Mouse (Mus musculus) midbrain, postnatal 0 days (tissue): ENCODE measurements around the gene Hs3st3b1. TPM values are rescaled to one million over a fixed set of nuclear protein-coding genes. Genes with fewer than 3 reads are reported as not detected.

Experiments
- ATAC-seq: fragments of 200-750 bp; cut with Nextera tagmentation; 2 replicates; pipeline ENCODE4 v1.8.0; 2017; ENCODE audit warnings: moderate number of reproducible peaks, mild to moderate bottlenecking, moderate TSS enrichment, moderate library complexity; ENCODE audit not compliant: low FRiP score
- DNase-seq: peaks from one replicate; pipeline ENCODE4 v3.0.0-alpha.2; 2015; ENCODE audit warnings: low spot score
- H3K27ac ChIP-seq: fragments of 300-500 bp; sonication (generic); 2 replicates; pipeline ENCODE4 v1.5.1; 2014; ENCODE audit warnings: low read depth, mild to moderate bottlenecking, low read length, mixed read lengths
- H3K27me3 ChIP-seq: fragments of 300-500 bp; sonication (generic); 2 replicates; pipeline ENCODE4 v1.6.1; 2014; ENCODE audit warnings: low read length, control low read depth, mixed read lengths; ENCODE audit not compliant: insufficient read depth
- H3K36me3 ChIP-seq: fragments of 300-500 bp; sonication (generic); 2 replicates; pipeline ENCODE4 v1.6.1; 2014; ENCODE audit warnings: low read length, control low read depth, mixed read lengths; ENCODE audit not compliant: insufficient read depth
- H3K4me1 ChIP-seq: fragments of 300-500 bp; sonication (generic); 2 replicates; pipeline ENCODE4 v1.6.1; 2014; ENCODE audit warnings: mild to moderate bottlenecking, control low read depth, antibody characterized with exemption, low read length, mixed read lengths; ENCODE audit not compliant: insufficient read depth
- H3K4me2 ChIP-seq: fragments of 300-500 bp; sonication (generic); 2 replicates; pipeline ENCODE4 v1.6.1; 2014; ENCODE audit warnings: low read depth, mild to moderate bottlenecking, low read length, mixed read lengths; ENCODE audit not compliant: poor library complexity, severe bottlenecking
- H3K4me3 ChIP-seq: fragments of 300-500 bp; sonication (generic); 2 replicates; pipeline ENCODE4 v1.5.1; 2014; ENCODE audit warnings: low read depth, mild to moderate bottlenecking, low read length, moderate library complexity
- H3K9ac ChIP-seq: fragments of 300-500 bp; sonication (generic); replicated peaks from 2 replicates; pipeline ENCODE4 v1.6.1; 2014; ENCODE audit warnings: mild to moderate bottlenecking, low read length, moderate library complexity, mixed read lengths; ENCODE audit not compliant: poor library complexity, severe bottlenecking
- H3K9me3 ChIP-seq: fragments of 300-500 bp; sonication (generic); 2 replicates; pipeline ENCODE4 v1.6.1; 2016; ENCODE audit warnings: low read length, control low read depth
- CTCF ChIP-seq: IDR thresholded peaks from 2 replicates; pipeline ENCODE4 v1.5.1; 2016; ENCODE audit warnings: antibody characterized with exemption, mild to moderate bottlenecking
- WGBS: fragments of 180-500 bp; shearing (Covaris S2); extraction: QIAGEN DNeasy Blood & Tissue Kit; methylation state at CpG from one replicate; pipeline ENCODE4 v1.1.7; 2014; 5-methylcytosine and 5-hydroxymethylcytosine counted together
- polyA plus RNA-seq: library from polyadenylated mRNA; unstranded; fragments of >200 nt; fragmentation: Nextera tagmentation; extraction: Ambion mirVana; gene quantifications from 2 replicates; pipeline ENCODE4 v1.2.1, GENCODE M21; 2015
- total RNA-seq: library from RNA; depleted of rRNA; stranded (reverse); fragments of >200 nt; gene quantifications from 2 replicates; pipeline ENCODE4 v1.2.3, GENCODE M21; 2014

The Hs3st3b1 gene
- total and polyA plus RNA-seq, 2 experiments from 2014 or later = 7.9 to 24.9 TPM

GRCm38 (mm10) chr11:63914388-63914787, 7.7 kb downstream of the Hs3st3b1 start:
- TF ChIP-seq CTCF = no peak
- WGBS = 2% methylated on average over 20 of the region's 20 CpGs

DNA sequence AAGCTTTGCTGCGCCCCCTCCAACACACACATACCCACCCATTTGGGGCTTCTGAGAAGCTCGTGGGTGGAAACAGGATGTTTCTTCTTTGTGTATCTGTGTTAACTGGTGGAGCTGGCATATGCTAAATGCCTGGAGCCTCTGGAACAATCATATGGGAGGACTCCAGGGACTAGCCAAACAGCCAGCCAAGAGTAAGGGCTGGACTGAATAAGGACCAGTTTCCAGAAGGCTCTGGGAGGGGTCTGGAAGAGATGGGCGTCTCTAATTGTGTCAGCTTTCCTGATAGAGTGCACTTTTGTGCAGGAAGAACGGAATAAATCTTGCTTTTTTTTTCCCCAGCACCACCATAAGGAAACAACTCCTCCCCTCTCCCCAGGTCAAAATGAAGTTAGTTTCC, 8.2 kb downstream of the Hs3st3b1 start:
- H3K9ac ChIP-seq = peak overlapping the region; percentile 42; the same call in 1 of the 2 replicates
- H3K4me3 ChIP-seq = peak overlapping the region; percentile 42
- no peak for TF ChIP-seq CTCF
- no peak overlapping the region for H3K27ac ChIP-seq
- 0 out of 2 replicates have a peak, but pooled peaks cover 4% of the 10 kb centered on the region for H3K4me1 ChIP-seq
- H3K27me3 ChIP-seq = no peaks in the 10 kb centered on the region
- 22% methylated on average over 4 of the region's 4 CpGs for WGBS
- ATAC-seq = no peak
- H3K9me3 ChIP-seq = no peaks in the 10 kb centered on the region
- H3K36me3 ChIP-seq = no peaks in the 10 kb centered on the region
- DNase-seq = no peak
- H3K4me2 ChIP-seq = peak overlapping the region; percentile 80

More at GRCm38 (mm10) chr11:63914388-63914787, 7.7 kb downstream of the Hs3st3b1 start:
- DNase-seq = peak; percentile 76
- H3K4me2 ChIP-seq = peak overlapping the region; percentile 80
- H3K9ac ChIP-seq = peak overlapping the region; percentile 42; the same call in 1 of the 2 replicates
- H3K4me3 ChIP-seq = peak overlapping the region; percentile 42
- 0 out of 2 replicates have a peak, but pooled peaks cover 4% of the 10 kb centered on the region for H3K4me1 ChIP-seq
- H3K27me3 ChIP-seq = no peaks in the 10 kb centered on the region
- H3K27ac ChIP-seq = no peak overlapping the region
- no peaks in the 10 kb centered on the region for H3K36me3 ChIP-seq
- no peaks in the 10 kb centered on the region for H3K9me3 ChIP-seq
- peak; percentile 89 for ATAC-seq

DNA sequence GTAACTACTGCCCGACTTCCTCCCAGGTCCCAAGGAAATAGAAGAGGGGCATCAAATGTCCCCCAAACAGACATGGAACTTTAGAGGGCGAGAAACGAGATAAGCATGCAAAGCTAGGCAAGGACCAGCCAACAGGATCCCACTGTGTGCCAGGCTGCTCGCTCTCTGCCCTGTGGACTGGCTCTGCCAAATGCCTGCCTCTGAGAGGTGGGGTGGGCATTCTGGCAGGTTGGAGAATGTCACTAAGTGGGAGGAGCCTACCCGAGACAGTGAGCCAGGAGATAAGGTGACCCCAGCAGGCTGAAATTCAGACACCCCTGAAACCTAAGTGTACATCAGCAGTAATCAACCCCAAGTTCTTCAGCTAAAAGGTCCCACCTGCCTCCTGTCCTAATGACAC, 11.1 kb downstream of the Hs3st3b1 start:
- Histone ChIP-seq H3K27me3 (no peaks in the 10 kb centered on the region), H3K4me2 (no peak overlapping the region), H3K27ac (no peak overlapping the region), H3K4me3 (no peak overlapping the region), H3K9ac (no peak overlapping the region), H3K9me3 (no peaks in the 10 kb centered on the region), H3K4me1 (0 out of 2 replicates have a peak, but pooled peaks cover 4% of the 10 kb centered on the region), H3K36me3 (no peaks in the 10 kb centered on the region)
- ATAC-seq = no peak
- no peak for TF ChIP-seq CTCF
- no peak for DNase-seq
- WGBS = 53% methylated on average over 5 of the region's 5 CpGs

GRCm38 (mm10) chr11:63909961-63910360, 12.1 kb downstream of the Hs3st3b1 start:
- Histone ChIP-seq H3K36me3 (no peaks in the 10 kb centered on the region), H3K9ac (no peak overlapping the region), H3K4me1 (0 out of 2 replicates have a peak, but pooled peaks cover 4% of the 10 kb centered on the region), H3K27ac (no peak overlapping the region), H3K4me3 (no peak overlapping the region), H3K4me2 (no peak overlapping the region), H3K9me3 (no peaks in the 10 kb centered on the region), H3K27me3 (no peaks in the 10 kb centered on the region)
- no peak for DNase-seq
- ATAC-seq = 0 out of 2 replicates have a peak, but pooled peaks have one; percentile 23
- WGBS = 88% methylated on average over 4 of the region's 4 CpGs
- no peak for TF ChIP-seq CTCF

DNA sequence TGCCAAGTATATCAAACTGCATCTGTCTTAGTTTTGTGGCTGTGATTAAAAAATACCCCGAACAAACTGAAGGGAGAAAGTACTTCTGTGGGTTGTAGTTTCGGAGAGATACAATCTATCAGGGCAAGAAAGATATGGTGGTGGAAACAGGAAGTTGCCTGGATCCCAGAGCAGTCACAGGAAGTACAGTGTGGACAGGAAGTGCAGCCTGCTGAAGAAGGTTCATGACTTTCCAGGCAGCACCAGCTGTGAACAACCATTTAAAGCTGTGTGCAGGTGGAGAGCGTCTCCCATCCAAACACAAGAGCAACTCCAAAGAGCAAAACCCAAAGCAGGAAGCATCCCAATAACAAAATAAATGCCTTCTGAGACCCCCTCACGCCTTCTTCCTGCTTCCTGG, 13.6 kb downstream of the Hs3st3b1 start:
- no peak overlapping the region for H3K27ac ChIP-seq
- WGBS = 91% methylated on average over 4 of the region's 4 CpGs
- H3K9ac ChIP-seq = no peak overlapping the region
- no peak for TF ChIP-seq CTCF
- no peaks in the 10 kb centered on the region for H3K9me3 ChIP-seq
- no peaks in the 10 kb centered on the region for H3K27me3 ChIP-seq
- no peaks in the 10 kb centered on the region for H3K36me3 ChIP-seq
- ATAC-seq (no peak), DNase-seq (no peak)
- H3K4me1 ChIP-seq = no peaks in the 10 kb centered on the region
- no peak overlapping the region for H3K4me3 ChIP-seq
- no peak overlapping the region for H3K4me2 ChIP-seq

- ATAC-seq (no peak), DNase-seq (peak; percentile 38)
- Histone ChIP-seq H3K4me1 (no peaks in the 10 kb centered on the region), H3K36me3 (no peaks in the 10 kb centered on the region), H3K9me3 (no peaks in the 10 kb centered on the region), H3K4me2 (no peak overlapping the region), H3K27me3 (no peaks in the 10 kb centered on the region), H3K27ac (peak overlapping the region; percentile 26; the same call in 1 of the 2 replicates), H3K9ac (no peak overlapping the region), H3K4me3 (no peak overlapping the region)
- no peak for TF ChIP-seq CTCF
- 71% methylated on average over 9 of the region's 9 CpGs for WGBS
Observed at GRCm38 (mm10) chr11:63906552-63907353, 15.3 kb downstream of the Hs3st3b1 start.
